Mouse (Mus musculus) heart, embryonic 15.5 days (tissue): ENCODE data around the gene Gm49391. TPM values are rescaled to one million over a fixed set of nuclear protein-coding genes. Genes with fewer than 3 reads are reported as not detected.
"Not testable (repeated sequence)": the region's sequence is repeated elsewhere in the genome, so short reads cannot be mapped to it uniquely, and the experiment has no call there.

Source experiments
- ATAC-seq: fragments of 200-750 bp; cut with Nextera tagmentation; replicated peaks from 2 replicates; pipeline ENCODE4 v1.8.0; 2017; ENCODE audit warnings: low read depth, moderate TSS enrichment; ENCODE audit not compliant: insufficient number of reproducible peaks, insufficient read depth, low FRiP score
- H3K27ac ChIP-seq: fragments of 300-500 bp; sonication (generic); 2 replicates; pipeline ENCODE4 v1.5.1; 2015; ENCODE audit warnings: mild to moderate bottlenecking, inconsistent platforms
- H3K27me3 ChIP-seq: fragments of 300-500 bp; sonication (generic); 2 replicates; pipeline ENCODE4 v1.6.1; 2015; ENCODE audit warnings: inconsistent platforms
- H3K36me3 ChIP-seq: fragments of 300-500 bp; sonication (generic); 2 replicates; pipeline ENCODE4 v1.6.1; 2015; ENCODE audit warnings: mild to moderate bottlenecking, inconsistent platforms
- H3K4me1 ChIP-seq: fragments of 300-500 bp; sonication (generic); replicated peaks from 2 replicates; pipeline ENCODE4 v1.6.1; 2015; ENCODE audit warnings: inconsistent platforms
- H3K4me2 ChIP-seq: fragments of 300-500 bp; sonication (generic); 2 replicates; pipeline ENCODE4 v1.6.1; 2015; ENCODE audit warnings: inconsistent platforms, mild to moderate bottlenecking, moderate library complexity
- H3K4me3 ChIP-seq: fragments of 300-500 bp; sonication (generic); 2 replicates; pipeline ENCODE4 v1.5.1; 2015; ENCODE audit warnings: mild to moderate bottlenecking, inconsistent platforms
- H3K9ac ChIP-seq: fragments of 300-500 bp; sonication (generic); 2 replicates; pipeline ENCODE4 v1.6.1; 2015; ENCODE audit warnings: mild to moderate bottlenecking, inconsistent platforms
- H3K9me3 ChIP-seq: fragments of 300-500 bp; sonication (generic); replicated peaks from 2 replicates; pipeline ENCODE4 v1.6.1; 2016; ENCODE audit warnings: inconsistent platforms
- WGBS: fragments of 180-500 bp; shearing (Covaris S2); methylation state at CpG from one replicate; pipeline ENCODE4 v1.1.7; 2015; ENCODE audit warnings: mixed read lengths; 5-methylcytosine and 5-hydroxymethylcytosine counted together
- polyA plus RNA-seq: library from polyadenylated mRNA; unstranded; fragments of >200 nt; fragmentation: Nextera tagmentation; extraction: Ambion mirVana; gene quantifications from 2 replicates; pipeline ENCODE4 v1.2.1, GENCODE M21; 2015

Gene Gm49391
- 0.53 and 3.3 TPM in 2 replicates for polyA plus RNA-seq

GRCm38 (mm10) chr13:60936500-60936901 is at the start of gene Gm49391, which contains the start of gene Ctla2a:
Gene Gm49391, minus strand, starts transcription at chr13:60936571.
Gene Ctla2a, minus strand, starts transcription at chr13:60936625.
- Histone ChIP-seq H3K27me3 (no peaks in the 10 kb centered on the region), H3K9ac (no peak within 1 kb of the TSS), H3K4me3 (no peak within 1 kb of the TSS), H3K9me3 (no peaks in the 10 kb centered on the region), H3K4me1 (no peaks in the 10 kb centered on the region), H3K4me2 (no peak within 1 kb of the TSS), H3K27ac (peak within 1 kb of the TSS; percentile 51), H3K36me3 (no peaks in the 10 kb centered on the region)
- 33% methylated on average over 5 of the region's 5 CpGs for WGBS
- ATAC-seq: peak; percentile 91

- WGBS: 71% methylated on average over 4 of the region's 4 CpGs
- not testable (repeated sequence) for H3K9ac ChIP-seq, H3K9me3 ChIP-seq, H3K4me3 ChIP-seq, H3K4me2 ChIP-seq, H3K27ac ChIP-seq, ATAC-seq, H3K27me3 ChIP-seq, H3K36me3 ChIP-seq, H3K4me1 ChIP-seq
These were observed 35.9 kb upstream of the Gm49391 start for GRCm38 (mm10) chr13:60972319-60972718.

DNA sequence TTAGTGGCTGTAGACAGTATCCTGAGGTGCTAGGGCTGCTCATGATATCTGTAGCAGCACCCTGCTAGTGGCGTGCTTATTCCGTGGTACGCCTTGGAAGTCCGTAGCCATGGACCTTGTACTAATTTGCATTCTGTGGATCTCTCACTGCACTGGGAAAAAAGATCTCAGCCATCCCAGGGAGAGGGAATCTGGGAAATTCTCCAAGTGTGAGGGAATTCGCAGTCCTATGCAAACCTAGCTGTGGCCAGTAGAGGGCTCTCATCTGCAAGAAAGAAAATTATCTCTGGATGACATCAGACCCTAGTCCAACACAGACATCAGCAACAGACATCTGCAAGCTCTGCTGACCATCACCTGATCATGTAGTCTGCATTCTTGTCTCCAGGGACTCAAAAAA is 27.6 kb upstream of the Gm49391 start:
- not testable (repeated sequence) for H3K27ac ChIP-seq, ATAC-seq, H3K4me1 ChIP-seq, H3K4me3 ChIP-seq, H3K4me2 ChIP-seq, H3K36me3 ChIP-seq, H3K27me3 ChIP-seq, H3K9me3 ChIP-seq, H3K9ac ChIP-seq
- WGBS: 22% methylated on average over 5 of the region's 5 CpGs

DNA sequence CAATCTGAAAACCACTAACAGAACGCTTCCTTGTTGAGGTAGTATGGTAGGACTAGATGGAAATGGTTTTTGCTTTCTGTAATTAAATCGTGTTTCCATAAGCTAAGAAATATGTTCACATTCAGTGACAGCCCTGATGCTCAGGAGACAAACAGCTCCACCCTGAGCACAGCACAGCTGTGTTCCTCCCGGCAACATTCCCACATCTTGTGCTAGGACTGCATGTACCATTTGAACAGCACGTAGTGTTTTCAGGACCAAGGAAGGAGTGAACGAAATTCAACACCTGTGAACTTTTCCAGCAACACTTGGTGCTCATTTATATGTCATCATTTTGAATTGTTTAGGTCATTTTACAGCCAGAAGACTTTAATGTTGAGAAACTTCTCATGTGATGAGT is 25.3 kb upstream of the Gm49391 start:
- no peak overlapping the region for H3K4me3 ChIP-seq
- ATAC-seq: no peak
- no peaks in the 10 kb centered on the region for H3K27me3 ChIP-seq
- H3K4me1 ChIP-seq: no peaks in the 10 kb centered on the region
- no peaks in the 10 kb centered on the region for H3K36me3 ChIP-seq
- 54% methylated on average over 5 of the region's 5 CpGs for WGBS
- no peaks in the 10 kb centered on the region for H3K9me3 ChIP-seq
- no peak overlapping the region for H3K9ac ChIP-seq
- H3K27ac ChIP-seq: no peak overlapping the region
- H3K4me2 ChIP-seq: no peak overlapping the region

GRCm38 (mm10) chr13:60941884-60942283 is 5.5 kb upstream of the Gm49391 start, which contains the start of gene Tpbpa:
Gene Tpbpa, minus strand, starts transcription at chr13:60941984.
- not testable (repeated sequence) for H3K4me3 ChIP-seq, H3K27ac ChIP-seq, H3K36me3 ChIP-seq, H3K9ac ChIP-seq, H3K4me2 ChIP-seq, H3K27me3 ChIP-seq, H3K9me3 ChIP-seq, ATAC-seq, H3K4me1 ChIP-seq
- WGBS: 66% methylated on average over 3 of the region's 3 CpGs

DNA sequence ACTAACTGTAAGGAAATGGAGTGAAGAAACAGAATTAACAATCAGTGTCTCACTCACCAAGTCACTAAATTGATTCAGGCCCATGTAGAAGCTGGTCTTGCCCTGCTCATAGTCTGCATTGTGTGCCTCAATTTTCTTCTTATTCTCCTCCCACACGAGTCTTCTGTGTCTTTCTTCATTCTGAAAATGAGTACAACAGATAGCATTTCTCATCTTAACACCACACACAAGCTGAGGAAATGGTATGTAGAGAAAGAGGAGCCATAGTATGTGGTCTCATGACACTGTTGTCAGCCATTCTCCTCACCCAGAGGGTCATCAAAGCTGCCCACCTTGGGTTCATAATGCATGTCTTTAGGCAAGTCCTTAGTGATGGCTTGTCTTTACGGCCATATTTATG is 881 bp downstream of the Gm49391 start, which contains the start of gene Gm49393:
Gm49393 (minus strand) TSS at position 101 of the 400 bp plus-strand sequence.
- not testable (repeated sequence) for H3K27ac ChIP-seq, H3K27me3 ChIP-seq, H3K36me3 ChIP-seq, H3K9me3 ChIP-seq, ATAC-seq, H3K9ac ChIP-seq, H3K4me1 ChIP-seq, H3K4me3 ChIP-seq, H3K4me2 ChIP-seq
- WGBS: 59% methylated on average over 2 of the region's 2 CpGs

DNA sequence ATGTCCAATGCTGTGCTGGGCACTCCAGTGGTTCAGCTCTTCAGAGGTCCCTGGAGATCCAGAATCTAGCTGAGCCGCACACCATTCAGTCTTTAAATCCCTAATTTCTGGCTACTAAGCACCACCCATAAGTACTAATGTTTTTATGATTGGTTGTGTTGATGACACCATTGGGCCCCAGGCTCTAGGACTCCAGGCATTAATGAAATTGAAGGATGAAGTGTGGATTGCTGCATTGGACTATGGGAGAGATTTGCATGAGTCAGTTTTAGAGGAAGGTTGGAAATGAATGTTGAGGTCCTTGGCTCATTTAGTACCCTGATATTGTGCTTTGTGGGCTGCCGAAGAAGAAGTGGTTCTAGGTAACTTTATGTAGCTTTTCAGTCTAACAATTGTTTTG is 31.6 kb downstream of the Gm49391 start, which contains the start of gene Tpbpb:
Tpbpb (minus strand) TSS at position 101 of the 400 bp plus-strand sequence.
- not testable (repeated sequence) for H3K9me3 ChIP-seq, H3K27ac ChIP-seq, H3K36me3 ChIP-seq, H3K27me3 ChIP-seq, H3K9ac ChIP-seq, ATAC-seq, H3K4me3 ChIP-seq, H3K4me1 ChIP-seq, H3K4me2 ChIP-seq
- 74% methylated on average over 2 of the region's 2 CpGs for WGBS

DNA sequence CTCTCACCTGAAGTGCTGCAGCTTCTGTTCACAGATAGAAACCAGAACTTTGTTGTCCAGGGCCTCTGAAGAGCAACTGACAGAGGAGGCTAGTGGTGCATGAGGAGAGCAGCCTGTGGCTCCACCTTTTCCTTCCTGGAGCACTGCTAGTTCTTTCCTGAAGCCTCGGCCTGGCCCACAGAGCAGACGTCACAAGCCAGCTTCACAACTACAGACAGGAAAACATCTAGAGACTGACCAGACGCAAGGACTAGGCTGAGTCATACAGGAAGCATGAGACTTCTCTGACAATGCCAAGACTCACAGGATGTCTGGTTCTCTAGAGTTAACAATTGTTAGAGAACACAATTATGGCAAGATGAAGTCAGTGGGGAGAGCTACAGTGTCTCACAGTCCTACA is 39.0 kb downstream of the Gm49391 start, which contains the start of gene Ctla2b:
Ctla2b (minus strand) TSS at position 120 of the 400 bp plus-strand sequence.
- 43% methylated on average over 3 of the region's 3 CpGs for WGBS
- Histone ChIP-seq H3K36me3 (no peaks in the 10 kb centered on the region), H3K4me3 (no peak within 1 kb of the TSS), H3K9me3 (no peaks in the 10 kb centered on the region), H3K27me3 (no peaks in the 10 kb centered on the region), H3K27ac (peak within 1 kb of the TSS; percentile 26), H3K4me1 (no peaks in the 10 kb centered on the region), H3K4me2 (no peak within 1 kb of the TSS), H3K9ac (no peak within 1 kb of the TSS)
- peak; percentile 91 for ATAC-seq

GRCm38 (mm10) chr13:60896794-60897193 is 39.6 kb downstream of the Gm49391 start, which contains the start of gene Gm49392:
Gene Gm49392, minus strand, starts transcription at chr13:60896894.
- WGBS: 83% methylated on average over 8 of the region's 8 CpGs
- ATAC-seq: not testable (repeated sequence)
- H3K27ac ChIP-seq: peak within 1 kb of the TSS; percentile 26

GRCm38 (mm10) chr13:60895406-60896160 is 40.8 kb downstream of the Gm49391 start:
- no peak overlapping the region for H3K4me3 ChIP-seq
- no peaks in the 10 kb centered on the region for H3K4me1 ChIP-seq
- H3K27me3 ChIP-seq: no peaks in the 10 kb centered on the region
- no peak for ATAC-seq
- H3K9ac ChIP-seq: no peak overlapping the region
- H3K27ac ChIP-seq: no peak overlapping the region
- H3K36me3 ChIP-seq: no peaks in the 10 kb centered on the region
- H3K9me3 ChIP-seq: no peaks in the 10 kb centered on the region
- no peak overlapping the region for H3K4me2 ChIP-seq

More at GRCm38 (mm10) chr13:60896794-60897193, 39.6 kb downstream of the Gm49391 start, which contains the start of gene Gm49392:
- H3K9ac ChIP-seq, H3K27me3 ChIP-seq, H3K4me1 ChIP-seq, H3K4me3 ChIP-seq, H3K4me2 ChIP-seq, H3K9me3 ChIP-seq, H3K36me3 ChIP-seq: not testable (repeated sequence)

GRCm38 (mm10) chr13:60892301-60892700 is 44.1 kb downstream of the Gm49391 start:
- no peak overlapping the region for H3K9ac ChIP-seq
- H3K9me3 ChIP-seq: no peaks in the 10 kb centered on the region
- H3K4me3 ChIP-seq: no peak overlapping the region
- H3K4me1 ChIP-seq: no peaks in the 10 kb centered on the region
- H3K4me2 ChIP-seq: no peak overlapping the region
- 79% methylated on average over 1 of the region's 1 CpGs for WGBS
- ATAC-seq: no peak
- no peaks in the 10 kb centered on the region for H3K36me3 ChIP-seq
- no peaks in the 10 kb centered on the region for H3K27me3 ChIP-seq
- H3K27ac ChIP-seq: no peak overlapping the region

DNA sequence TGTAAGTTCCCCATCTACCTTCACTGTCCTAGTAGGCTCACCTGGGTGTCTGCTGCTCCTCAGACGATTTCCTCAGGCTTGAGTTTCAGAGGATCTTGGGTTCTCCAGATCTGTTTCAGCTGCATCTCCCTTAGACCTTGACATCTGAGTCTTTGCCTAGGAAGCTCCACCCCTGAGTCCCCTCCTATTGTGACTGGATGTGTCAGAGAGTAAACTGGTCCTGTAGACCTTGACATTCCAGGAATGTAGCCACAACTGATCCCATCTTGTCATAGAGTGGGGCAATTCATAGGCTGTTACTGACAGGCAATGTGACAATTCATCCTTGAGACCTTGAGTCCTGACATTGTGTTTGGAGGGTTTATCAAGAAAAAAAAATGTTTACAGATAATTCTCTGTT is 72.1 kb downstream of the Gm49391 start, which contains the start of gene 4930486L24Rik:
4930486L24Rik (minus strand) TSS at position 195 of the 400 bp plus-strand sequence.
- Histone ChIP-seq H3K4me2 (no peak within 1 kb of the TSS), H3K36me3 (no peaks in the 10 kb centered on the region), H3K27ac (no peak within 1 kb of the TSS), H3K4me3 (no peak within 1 kb of the TSS), H3K4me1 (no peaks in the 10 kb centered on the region), H3K9me3 (no peaks in the 10 kb centered on the region), H3K9ac (no peak within 1 kb of the TSS), H3K27me3 (no peaks in the 10 kb centered on the region)
- ATAC-seq: no peak
- 44% methylated on average over 1 of the region's 1 CpGs for WGBS
